Mouse (Mus musculus) lung, postnatal 0 days (tissue): Measurements from ENCODE around the gene Mfsd11. TPM values are rescaled to one million over a fixed set of nuclear protein-coding genes. Genes with fewer than 3 reads are reported as not detected.

Experiments
- ATAC-seq: fragments of 200-750 bp; cut with Nextera tagmentation; 2 replicates; pipeline ENCODE4 v1.8.0; 2017; ENCODE audit warnings: moderate library complexity
- DNase-seq: peaks from one replicate; pipeline ENCODE4 v3.0.0-alpha.2; 2016; ENCODE audit warnings: low spot score
- H3K27ac ChIP-seq: fragments of 300-500 bp; sonication (generic); 2 replicates; pipeline ENCODE4 v1.5.1; 2014; ENCODE audit warnings: antibody characterized with exemption, mild to moderate bottlenecking, low read length, mixed read lengths
- H3K27me3 ChIP-seq: fragments of 300-500 bp; sonication (generic); replicated peaks from 2 replicates; pipeline ENCODE4 v1.6.1; 2014; ENCODE audit warnings: low read length, mixed read lengths; ENCODE audit not compliant: insufficient read depth
- H3K36me3 ChIP-seq: fragments of 300-500 bp; sonication (generic); 2 replicates; pipeline ENCODE4 v1.6.1; 2014; ENCODE audit warnings: low read length, mixed read lengths; ENCODE audit not compliant: insufficient read depth
- H3K4me1 ChIP-seq: fragments of 300-500 bp; sonication (generic); 2 replicates; pipeline ENCODE4 v1.6.1; 2014; ENCODE audit warnings: antibody characterized with exemption, low read depth, low read length, mixed read lengths; ENCODE audit not compliant: insufficient read depth
- H3K4me2 ChIP-seq: fragments of 300-500 bp; sonication (generic); replicated peaks from 2 replicates; pipeline ENCODE4 v1.6.1; 2014; ENCODE audit warnings: low read depth, mild to moderate bottlenecking, low read length, moderate library complexity, mixed read lengths
- H3K4me3 ChIP-seq: fragments of 300-500 bp; sonication (generic); 2 replicates; pipeline ENCODE4 v1.5.1; 2014; ENCODE audit warnings: low read depth, low read length
- H3K9ac ChIP-seq: fragments of 300-500 bp; sonication (generic); replicated peaks from 2 replicates; pipeline ENCODE4 v1.6.1; 2014; ENCODE audit warnings: low read depth, mild to moderate bottlenecking
- H3K9me3 ChIP-seq: fragments of 300-500 bp; sonication (generic); 2 replicates; pipeline ENCODE4 v1.6.1; 2016; ENCODE audit warnings: low read length, mixed read lengths
- CTCF ChIP-seq: IDR thresholded peaks from 2 replicates; pipeline ENCODE4 v1.5.1; 2016; ENCODE audit warnings: antibody characterized with exemption, mild to moderate bottlenecking
- EP300 ChIP-seq: IDR thresholded peaks from 2 replicates; pipeline ENCODE4 v1.6.1; 2016; ENCODE audit warnings: antibody characterized with exemption, mild to moderate bottlenecking, control low read depth
- WGBS: fragments of 180-500 bp; shearing (Covaris S2); extraction: QIAGEN DNeasy Blood & Tissue Kit; methylation state at CpG from one replicate; pipeline ENCODE4 v1.1.7; 2014; 5-methylcytosine and 5-hydroxymethylcytosine counted together
- polyA plus RNA-seq: library from polyadenylated mRNA; unstranded; fragments of >200 nt; fragmentation: Nextera tagmentation; extraction: Ambion mirVana; gene quantifications from 2 replicates; pipeline ENCODE4 v1.2.1, GENCODE M21; 2015

The Mfsd11 gene
- polyA plus RNA-seq, 1 experiment from 2014 or later = 44.7 TPM

DNA sequence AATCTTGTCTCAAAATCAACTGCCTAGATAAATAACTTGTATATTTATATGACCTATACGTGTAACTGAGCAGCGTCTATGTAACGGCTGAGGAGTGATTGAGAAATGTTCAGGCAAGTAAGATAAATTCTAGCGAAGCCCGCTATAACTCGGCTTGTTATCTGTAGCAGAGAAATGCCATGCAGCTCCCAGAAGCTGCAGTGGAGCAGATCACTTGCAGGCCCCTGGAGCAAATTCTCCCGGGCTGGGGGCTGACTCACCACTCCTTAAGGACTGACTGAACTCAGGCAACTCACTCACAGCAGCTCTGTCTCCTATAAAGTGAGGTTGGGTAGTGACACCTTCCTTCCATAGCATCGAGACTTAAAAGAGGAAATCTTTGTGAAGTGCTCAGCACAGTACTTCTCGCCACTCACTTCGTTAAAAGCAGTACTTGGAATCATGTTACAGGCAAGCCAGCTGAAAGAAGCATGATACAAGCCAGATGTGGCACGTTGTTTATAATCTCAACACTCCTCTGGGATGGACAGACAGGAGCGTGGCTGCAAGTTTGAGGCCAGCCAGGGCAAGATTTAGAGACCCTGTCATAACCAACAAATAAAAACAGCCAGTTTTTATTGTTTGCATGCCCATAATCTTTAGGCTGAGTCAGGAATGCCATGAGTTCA is 5.1 kb downstream of the Mfsd11 start:
- ATAC-seq = no peak
- Histone ChIP-seq H3K27ac (no peak overlapping the region), H3K36me3 (peaks cover 20% of the 10 kb centered on the region; the same call in 1 of the 2 replicates), H3K27me3 (no peaks in the 10 kb centered on the region), H3K4me3 (no peak overlapping the region), H3K4me2 (no peak overlapping the region), H3K9ac (no peak overlapping the region), H3K9me3 (no peaks in the 10 kb centered on the region), H3K4me1 (no peaks in the 10 kb centered on the region; the same call in 1 of the 2 replicates)
- DNase-seq = no peak
- 68% methylated on average over 12 of the region's 12 CpGs for WGBS
- TF ChIP-seq CTCF (no peak), EP300 (no peak)

GRCm38 (mm10) chr11:116864444-116864843 is 12.2 kb downstream of the Mfsd11 start:
- no peak for ATAC-seq
- H3K27me3 ChIP-seq = no peaks in the 10 kb centered on the region
- H3K36me3 ChIP-seq = peaks cover 25% of the 10 kb centered on the region; the same call in 1 of the 2 replicates
- no peak overlapping the region for H3K4me2 ChIP-seq
- no peak overlapping the region for H3K4me3 ChIP-seq
- H3K4me1 ChIP-seq = no peaks in the 10 kb centered on the region
- TF ChIP-seq EP300 = no peak
- no peak for TF ChIP-seq CTCF
- H3K9ac ChIP-seq = no peak overlapping the region
- no peak overlapping the region for H3K27ac ChIP-seq
- 48% methylated on average over 10 of the region's 10 CpGs for WGBS
- no peaks in the 10 kb centered on the region for H3K9me3 ChIP-seq
- DNase-seq = no peak

DNA sequence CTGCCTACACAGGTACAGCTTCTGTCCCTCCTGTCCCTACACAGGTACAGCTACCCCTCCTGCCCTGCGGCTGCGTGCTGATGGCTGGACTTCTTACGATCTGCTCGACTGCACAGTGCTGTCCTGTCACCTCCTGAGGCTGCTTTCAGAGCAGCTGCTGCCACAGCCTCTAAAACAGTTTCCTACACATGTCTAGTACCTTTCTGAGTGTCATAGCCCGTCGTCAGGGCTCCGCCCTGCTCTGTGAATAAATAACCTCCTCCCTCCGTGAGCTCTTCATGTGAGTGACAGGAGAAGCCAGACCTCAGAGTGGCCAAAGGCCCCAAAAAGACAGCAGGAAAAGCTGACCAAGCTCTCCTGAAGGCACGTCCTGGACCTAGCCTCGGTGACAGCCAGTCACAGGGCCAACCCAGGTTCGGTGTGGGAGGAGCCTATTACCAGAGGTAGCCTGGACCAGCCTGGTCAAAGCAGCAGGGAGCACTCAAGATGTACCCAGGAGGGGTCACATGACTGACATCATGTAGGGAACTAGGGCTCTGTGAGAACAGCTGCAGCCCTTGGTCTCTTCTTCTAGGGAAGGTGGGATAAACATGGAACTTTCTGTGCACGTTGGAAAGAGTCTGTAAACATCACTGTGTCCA is 13.8 kb downstream of the Mfsd11 start:
- no peak overlapping the region for H3K4me2 ChIP-seq
- ATAC-seq = no peak; the same call in 1 of the 2 replicates
- H3K4me3 ChIP-seq = no peak overlapping the region
- H3K36me3 ChIP-seq = peaks cover 22% of the 10 kb centered on the region; the same call in 1 of the 2 replicates
- no peak overlapping the region for H3K27ac ChIP-seq
- no peak overlapping the region for H3K9ac ChIP-seq
- TF ChIP-seq CTCF (no peak), EP300 (no peak)
- no peaks in the 10 kb centered on the region for H3K9me3 ChIP-seq
- 65% methylated on average over 12 of the region's 12 CpGs for WGBS
- DNase-seq = no peak
- no peaks in the 10 kb centered on the region for H3K27me3 ChIP-seq
- H3K4me1 ChIP-seq = no peaks in the 10 kb centered on the region

GRCm38 (mm10) chr11:116868129-116868528 is 15.9 kb downstream of the Mfsd11 start:
- no peak overlapping the region for H3K9ac ChIP-seq
- no peaks in the 10 kb centered on the region for H3K27me3 ChIP-seq
- H3K27ac ChIP-seq = no peak overlapping the region
- DNase-seq (no peak), ATAC-seq (no peak)
- no peaks in the 10 kb centered on the region for H3K9me3 ChIP-seq
- no peak overlapping the region for H3K4me2 ChIP-seq
- WGBS = 70% methylated on average over 3 of the region's 3 CpGs
- no peak for TF ChIP-seq CTCF
- TF ChIP-seq EP300 = no peak
- H3K4me1 ChIP-seq = no peaks in the 10 kb centered on the region
- H3K4me3 ChIP-seq = no peak overlapping the region
- peaks cover 26% of the 10 kb centered on the region for H3K36me3 ChIP-seq

DNA sequence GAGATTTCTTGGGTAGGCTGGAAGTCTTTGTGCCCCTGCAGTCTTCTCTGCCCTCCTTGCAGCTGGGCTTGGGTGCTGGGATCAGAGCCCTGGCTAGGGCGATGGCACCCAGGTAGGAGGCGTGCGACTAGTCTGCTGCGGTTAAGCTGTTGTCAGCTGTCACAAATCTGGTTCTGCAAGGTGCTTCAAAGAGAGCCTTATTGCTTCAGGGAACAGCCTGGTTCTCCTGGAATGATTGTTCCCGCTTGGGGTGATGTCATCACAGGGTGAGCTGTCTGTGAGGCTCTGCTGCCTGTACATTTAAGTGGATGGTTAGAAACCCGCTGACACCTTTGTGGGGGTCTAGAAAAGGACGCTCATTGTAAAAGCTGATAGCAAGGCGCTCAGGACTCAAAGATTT is 17.0 kb downstream of the Mfsd11 start:
- Histone ChIP-seq H3K4me1 (no peaks in the 10 kb centered on the region), H3K4me3 (no peak overlapping the region), H3K36me3 (peaks cover 27% of the 10 kb centered on the region), H3K4me2 (no peak overlapping the region), H3K9me3 (no peaks in the 10 kb centered on the region), H3K27ac (no peak overlapping the region), H3K9ac (no peak overlapping the region), H3K27me3 (no peaks in the 10 kb centered on the region)
- peak; percentile 83 for ATAC-seq
- 71% methylated on average over 8 of the region's 8 CpGs for WGBS
- peak; percentile 82 for DNase-seq
- TF ChIP-seq EP300 (no peak), CTCF (no peak)

- no peak for TF ChIP-seq CTCF
- TF ChIP-seq EP300 = no peak
- Histone ChIP-seq H3K36me3 (peaks cover 27% of the 10 kb centered on the region), H3K4me1 (no peaks in the 10 kb centered on the region), H3K4me2 (no peak overlapping the region), H3K27ac (no peak overlapping the region), H3K9me3 (no peaks in the 10 kb centered on the region), H3K4me3 (no peak overlapping the region), H3K9ac (no peak overlapping the region), H3K27me3 (no peaks in the 10 kb centered on the region)
- WGBS = 61% methylated on average over 4 of the region's 4 CpGs
- DNase-seq (no peak), ATAC-seq (peak; percentile 37; the same call in 1 of the 2 replicates)
These were observed 17.4 kb downstream of the Mfsd11 start for GRCm38 (mm10) chr11:116869641-116870040.
